Mouse (Mus musculus) ES-Bruce4 (cell line): Measurements from ENCODE around the gene Fstl4.
"Not testable (repeated sequence)": the region's sequence is repeated elsewhere in the genome, so short reads cannot be mapped to it uniquely, and the experiment has no call there.

ENCODE experiments used
- CTCF ChIP-seq: IDR thresholded peaks from one replicate; pipeline ENCODE4 v1.8.1; 2011; ENCODE audit warnings: low read depth, low read length
- EP300 ChIP-seq: IDR thresholded peaks from 2 replicates; pipeline ENCODE4 v1.6.1; 2011; ENCODE audit warnings: low read depth, low read length; ENCODE audit not compliant: insufficient read depth
- POLR2A ChIP-seq: IDR thresholded peaks from one replicate; pipeline ENCODE4 v1.8.1; 2011; ENCODE audit warnings: low read length; ENCODE audit not compliant: insufficient read depth

GRCm38 (mm10) chr11:53196551-53196950 is 432.1 kb downstream of the Fstl4 start:
- TF ChIP-seq CTCF, POLR2A, EP300: not testable (repeated sequence)
